Mouse (Mus musculus): ENCODE data around the gene Eif3l. TPM values are rescaled to one million over a fixed set of nuclear protein-coding genes. Genes with fewer than 3 reads are reported as not detected.

Gene Eif3l
- polyA plus RNA-seq, 1 experiment from 2014 or later: 206 TPM

GRCm38 (mm10) chr15:79068416-79068815 lies 6.6 kb upstream of the Eif3l start:
- Histone ChIP-seq H3K4me1 (0 out of 2 replicates have a peak, but pooled peaks cover under 1% of the 10 kb centered on the region), H3K36me3 (no peaks in the 10 kb centered on the region), H3K4me2 (no peak overlapping the region), H3K9me3 (no peaks in the 10 kb centered on the region), H3K27me3 (no peaks in the 10 kb centered on the region), H3K9ac (no peak overlapping the region), H3K27ac (no peak overlapping the region), H3K4me3 (no peak overlapping the region)
- WGBS: 81% methylated on average over 3 of the region's 3 CpGs
- no peak for ATAC-seq (ENCODE audit: insufficient number of reproducible peaks, low FRiP score, low TSS enrichment, low read depth)

GRCm38 (mm10) chr15:79071117-79072039 lies 3.6 kb upstream of the Eif3l start:
- Histone ChIP-seq H3K27ac (no peak overlapping the region), H3K4me2 (no peak overlapping the region), H3K36me3 (peaks cover under 1% of the 10 kb centered on the region; the same call in 1 of the 2 replicates), H3K4me1 (peaks cover 13% of the 10 kb centered on the region), H3K9me3 (no peaks in the 10 kb centered on the region), H3K4me3 (no peak overlapping the region), H3K27me3 (no peaks in the 10 kb centered on the region), H3K9ac (no peak overlapping the region)
- ATAC-seq (ENCODE audit: insufficient number of reproducible peaks, low FRiP score, low TSS enrichment, low read depth): no peak
- WGBS: 63% methylated on average over 5 of the region's 5 CpGs

GRCm38 (mm10) chr15:79073752-79074151 lies 1.2 kb upstream of the Eif3l start:
- Histone ChIP-seq H3K4me1 (peaks cover 16% of the 10 kb centered on the region), H3K9me3 (no peaks in the 10 kb centered on the region), H3K4me3 (no peak overlapping the region), H3K27me3 (no peaks in the 10 kb centered on the region), H3K9ac (no peak overlapping the region), H3K36me3 (peaks cover 19% of the 10 kb centered on the region), H3K4me2 (no peak overlapping the region), H3K27ac (no peak overlapping the region)
- no peak for ATAC-seq (ENCODE audit: insufficient number of reproducible peaks, low FRiP score, low TSS enrichment, low read depth)

- no peak for ATAC-seq (ENCODE audit: insufficient number of reproducible peaks, low FRiP score, low TSS enrichment, low read depth)
- Histone ChIP-seq H3K9me3 (no peaks in the 10 kb centered on the region), H3K36me3 (peaks cover 26% of the 10 kb centered on the region), H3K9ac (peak overlapping the region; percentile 86; the same call in 1 of the 2 replicates), H3K4me3 (peak overlapping the region; percentile 89), H3K4me2 (peak overlapping the region; percentile 82), H3K4me1 (peaks cover 16% of the 10 kb centered on the region), H3K27ac (peak overlapping the region; percentile 88; the same call in 1 of the 2 replicates), H3K27me3 (no peaks in the 10 kb centered on the region)
- WGBS: 33% methylated on average over 10 of the region's 10 CpGs
Observed at GRCm38 (mm10) chr15:79074446-79074845, 533 bp upstream of the Eif3l start.

GRCm38 (mm10) chr15:79075658-79076365 lies 833 bp downstream of the Eif3l start:
- no peak for ATAC-seq (ENCODE audit: insufficient number of reproducible peaks, low FRiP score, low TSS enrichment, low read depth)
- Histone ChIP-seq H3K4me1 (peaks cover 16% of the 10 kb centered on the region), H3K4me3 (peak overlapping the region; percentile 89), H3K27me3 (no peaks in the 10 kb centered on the region), H3K27ac (no peak overlapping the region), H3K9me3 (no peaks in the 10 kb centered on the region), H3K4me2 (peak overlapping the region; percentile 82), H3K9ac (peak overlapping the region; percentile 86), H3K36me3 (peaks cover 37% of the 10 kb centered on the region)
- WGBS: 32% methylated on average over 15 of the region's 15 CpGs

GRCm38 (mm10) chr15:79079567-79079966 lies 4.6 kb downstream of the Eif3l start:
- H3K4me2 ChIP-seq: no peak overlapping the region
- H3K9me3 ChIP-seq: no peaks in the 10 kb centered on the region
- no peak overlapping the region for H3K27ac ChIP-seq
- no peak for ATAC-seq (ENCODE audit: insufficient number of reproducible peaks, low FRiP score, low TSS enrichment, low read depth)
- WGBS: 97% methylated on average over 7 of the region's 7 CpGs
- H3K4me3 ChIP-seq: no peak overlapping the region
- H3K9ac ChIP-seq: no peak overlapping the region
- H3K4me1 ChIP-seq: peaks cover 11% of the 10 kb centered on the region
- no peaks in the 10 kb centered on the region for H3K27me3 ChIP-seq
- H3K36me3 ChIP-seq: peaks cover 74% of the 10 kb centered on the region

GRCm38 (mm10) chr15:79092284-79092683 lies 17.3 kb downstream of the Eif3l start:
- no peak overlapping the region for H3K4me2 ChIP-seq
- H3K27me3 ChIP-seq: no peaks in the 10 kb centered on the region
- H3K4me1 ChIP-seq: peaks cover 8% of the 10 kb centered on the region
- H3K36me3 ChIP-seq: peaks cover 85% of the 10 kb centered on the region
- ATAC-seq (ENCODE audit: insufficient number of reproducible peaks, low FRiP score, low TSS enrichment, low read depth): no peak
- no peak overlapping the region for H3K4me3 ChIP-seq
- H3K9me3 ChIP-seq: no peaks in the 10 kb centered on the region
- no peak overlapping the region for H3K9ac ChIP-seq
- 87% methylated on average over 6 of the region's 6 CpGs for WGBS
- H3K27ac ChIP-seq: no peak overlapping the region

- H3K36me3 ChIP-seq: peaks cover 78% of the 10 kb centered on the region
Observed at GRCm38 (mm10) chr15:79093083-79093839, 18.3 kb downstream of the Eif3l start.

GRCm38 (mm10) chr15:79095483-79095882 lies 20.5 kb downstream of the Eif3l start:
- no peak overlapping the region for H3K27ac ChIP-seq
- H3K4me2 ChIP-seq: no peak overlapping the region
- 78% methylated on average over 5 of the region's 5 CpGs for WGBS
- no peak for ATAC-seq (ENCODE audit: insufficient number of reproducible peaks, low FRiP score, low TSS enrichment, low read depth)
- no peaks in the 10 kb centered on the region for H3K27me3 ChIP-seq
- H3K36me3 ChIP-seq: peaks cover 56% of the 10 kb centered on the region
- peaks cover 34% of the 10 kb centered on the region for H3K4me1 ChIP-seq
- H3K9ac ChIP-seq: no peak overlapping the region
- H3K4me3 ChIP-seq: no peak overlapping the region
- H3K9me3 ChIP-seq: no peaks in the 10 kb centered on the region

More at GRCm38 (mm10) chr15:79093083-79093839, 18.3 kb downstream of the Eif3l start:
- no peak for ATAC-seq (ENCODE audit: insufficient number of reproducible peaks, low FRiP score, low TSS enrichment, low read depth)
- Histone ChIP-seq H3K4me3 (no peak overlapping the region), H3K27ac (0 out of 2 replicates have a peak overlapping the region, but pooled peaks have one; percentile 2), H3K4me2 (no peak overlapping the region), H3K9ac (no peak overlapping the region), H3K9me3 (no peaks in the 10 kb centered on the region), H3K4me1 (peaks cover 18% of the 10 kb centered on the region), H3K27me3 (no peaks in the 10 kb centered on the region)
- WGBS: 63% methylated on average over 7 of the region's 7 CpGs

- no peak overlapping the region for H3K4me3 ChIP-seq
- 63% methylated on average over 3 of the region's 3 CpGs for WGBS
- H3K9ac ChIP-seq: no peak overlapping the region
- no peaks in the 10 kb centered on the region for H3K9me3 ChIP-seq
- peaks cover 45% of the 10 kb centered on the region for H3K36me3 ChIP-seq
- no peak overlapping the region for H3K4me2 ChIP-seq
- ATAC-seq (ENCODE audit: insufficient number of reproducible peaks, low FRiP score, low TSS enrichment, low read depth): no peak
- H3K4me1 ChIP-seq: peaks cover 45% of the 10 kb centered on the region
- no peaks in the 10 kb centered on the region for H3K27me3 ChIP-seq
- peak overlapping the region; percentile 85 for H3K27ac ChIP-seq
Observed at GRCm38 (mm10) chr15:79096556-79096955, 21.6 kb downstream of the Eif3l start.

- Histone ChIP-seq H3K9me3 (no peaks in the 10 kb centered on the region), H3K9ac (no peak overlapping the region), H3K36me3 (peaks cover 43% of the 10 kb centered on the region), H3K4me1 (peaks cover 49% of the 10 kb centered on the region), H3K27me3 (no peaks in the 10 kb centered on the region), H3K4me3 (no peak overlapping the region), H3K27ac (peak overlapping the region; percentile 85), H3K4me2 (0 out of 2 replicates have a peak overlapping the region, but pooled peaks have one; percentile 7)
- no peak for ATAC-seq (ENCODE audit: insufficient number of reproducible peaks, low FRiP score, low TSS enrichment, low read depth)
- WGBS: 18% methylated on average over 2 of the region's 2 CpGs
Observed at GRCm38 (mm10) chr15:79097135-79097534, 22.2 kb downstream of the Eif3l start.

Measured in limb, embryonic 15.5 days (tissue).